Mouse (Mus musculus) liver, postnatal 0 days (tissue): ENCODE data around the gene Zfp628. TPM values are rescaled to one million over a fixed set of nuclear protein-coding genes. Genes with fewer than 3 reads are reported as not detected.
"Not testable (repeated sequence)": the region's sequence is repeated elsewhere in the genome, so short reads cannot be mapped to it uniquely, and the experiment has no call there.

Experiments used
- ATAC-seq: fragments of 200-750 bp; cut with Nextera tagmentation; 2 replicates; pipeline ENCODE4 v1.8.0; 2017; ENCODE audit warnings: mild to moderate bottlenecking, moderate library complexity
- DNase-seq: peaks from one replicate; pipeline ENCODE4 v3.0.0-alpha.2; 2016
- H3K27ac ChIP-seq: fragments of 300-500 bp; sonication (generic); 2 replicates; pipeline ENCODE4 v1.5.1; 2014; ENCODE audit warnings: antibody characterized with exemption, moderate library complexity, mild to moderate bottlenecking, low read depth
- H3K27me3 ChIP-seq: fragments of 300-500 bp; sonication (generic); 2 replicates; pipeline ENCODE4 v1.6.1; 2014; ENCODE audit warnings: low read length, control low read depth, mixed read lengths; ENCODE audit not compliant: insufficient read depth
- H3K36me3 ChIP-seq: fragments of 300-500 bp; sonication (generic); replicated peaks from 2 replicates; pipeline ENCODE4 v1.6.1; 2014; ENCODE audit warnings: mild to moderate bottlenecking, control low read depth, low read length, moderate library complexity, mixed read lengths; ENCODE audit not compliant: insufficient read depth
- H3K4me1 ChIP-seq: fragments of 300-500 bp; sonication (generic); 2 replicates; pipeline ENCODE4 v1.6.1; 2014; ENCODE audit warnings: antibody characterized with exemption, mild to moderate bottlenecking, control low read depth; ENCODE audit not compliant: insufficient read depth
- H3K4me2 ChIP-seq: fragments of 300-500 bp; sonication (generic); 2 replicates; pipeline ENCODE4 v1.6.1; 2014; ENCODE audit warnings: low read depth, mild to moderate bottlenecking, low read length, moderate library complexity, mixed read lengths
- H3K4me3 ChIP-seq: fragments of 300-500 bp; sonication (generic); 2 replicates; pipeline ENCODE4 v1.5.1; 2014; ENCODE audit warnings: low read depth, low read length
- H3K9ac ChIP-seq: fragments of 300-500 bp; sonication (generic); replicated peaks from 2 replicates; pipeline ENCODE4 v1.6.1; 2014; ENCODE audit warnings: mild to moderate bottlenecking, moderate library complexity
- H3K9me3 ChIP-seq: fragments of 300-500 bp; sonication (generic); 2 replicates; pipeline ENCODE4 v1.6.1; 2016; ENCODE audit warnings: mild to moderate bottlenecking, control low read depth, low read length, mixed read lengths
- CTCF ChIP-seq: sonication (generic); IDR thresholded peaks from 2 replicates; pipeline ENCODE4 v1.5.1; 2016; ENCODE audit warnings: antibody characterized with exemption, low read depth
- EP300 ChIP-seq: IDR thresholded peaks from 2 replicates; pipeline ENCODE4 v1.6.1; 2016; ENCODE audit warnings: antibody characterized with exemption, low read depth, mild to moderate bottlenecking
- WGBS: fragments of 180-500 bp; shearing (Covaris S2); extraction: QIAGEN DNeasy Blood & Tissue Kit; methylation state at CpG from one replicate; pipeline ENCODE4 v1.1.7; 2014; ENCODE audit not compliant: insufficient replicate concordance; 5-methylcytosine and 5-hydroxymethylcytosine counted together
- polyA plus RNA-seq: library from polyadenylated mRNA; unstranded; fragments of >200 nt; fragmentation: Nextera tagmentation; extraction: Ambion mirVana; gene quantifications from 2 replicates; pipeline ENCODE4 v1.2.1, GENCODE M21; 2015

The Zfp628 gene
- polyA plus RNA-seq, 1 experiment from 2014 or later: 1.0 TPM

GRCm38 (mm10) chr7:4877226-4877625 lies 37.8 kb upstream of the Zfp628 start:
- Histone ChIP-seq H3K9me3 (no peaks in the 10 kb centered on the region), H3K27me3 (no peaks in the 10 kb centered on the region), H3K4me2 (peak overlapping the region; percentile 67), H3K4me1 (peaks cover 15% of the 10 kb centered on the region), H3K27ac (peak overlapping the region; percentile 81), H3K36me3 (0 out of 2 replicates have a peak, but pooled peaks cover 3% of the 10 kb centered on the region), H3K9ac (peak overlapping the region; percentile 63), H3K4me3 (peak overlapping the region; percentile 47)
- WGBS: 5% methylated on average over 11 of the region's 11 CpGs
- TF ChIP-seq CTCF: no peak
- TF ChIP-seq EP300: no peak
- ATAC-seq (peak; percentile 26), DNase-seq (no peak)

GRCm38 (mm10) chr7:4878186-4878585 lies 36.8 kb upstream of the Zfp628 start:
- TF ChIP-seq CTCF (peak; percentile 57), EP300 (no peak)
- DNase-seq: peak; percentile 36
- Histone ChIP-seq H3K27ac (peak overlapping the region; percentile 81), H3K4me2 (peak overlapping the region; percentile 67), H3K9ac (peak overlapping the region; percentile 63; the same call in 1 of the 2 replicates), H3K27me3 (no peaks in the 10 kb centered on the region), H3K9me3 (no peaks in the 10 kb centered on the region), H3K36me3 (0 out of 2 replicates have a peak, but pooled peaks cover 3% of the 10 kb centered on the region), H3K4me3 (peak overlapping the region; percentile 47), H3K4me1 (peaks cover 15% of the 10 kb centered on the region)
- no peak for ATAC-seq

GRCm38 (mm10) chr7:4879036-4879435 lies 36.0 kb upstream of the Zfp628 start:
- not testable (repeated sequence) for H3K9ac ChIP-seq, DNase-seq, H3K4me2 ChIP-seq

GRCm38 (mm10) chr7:4886680-4887079 lies 28.3 kb upstream of the Zfp628 start:
- no peaks in the 10 kb centered on the region for H3K4me1 ChIP-seq
- no peaks in the 10 kb centered on the region for H3K27me3 ChIP-seq
- H3K4me2 ChIP-seq: no peak overlapping the region
- H3K27ac ChIP-seq: no peak overlapping the region
- TF ChIP-seq CTCF (no peak), EP300 (no peak)
- 0 out of 2 replicates have a peak, but pooled peaks cover 3% of the 10 kb centered on the region for H3K36me3 ChIP-seq
- no peak overlapping the region for H3K4me3 ChIP-seq
- no peak overlapping the region for H3K9ac ChIP-seq
- no peak for DNase-seq
- no peaks in the 10 kb centered on the region for H3K9me3 ChIP-seq
- WGBS: 56% methylated on average over 4 of the region's 4 CpGs
- ATAC-seq: no peak

More at GRCm38 (mm10) chr7:4879036-4879435, 36.0 kb upstream of the Zfp628 start:
- not testable (repeated sequence) for ATAC-seq, H3K4me3 ChIP-seq, H3K27ac ChIP-seq, H3K36me3 ChIP-seq, H3K27me3 ChIP-seq, H3K9me3 ChIP-seq
- peaks cover 15% of the 10 kb centered on the region for H3K4me1 ChIP-seq
- 55% methylated on average over 1 of the region's 1 CpGs for WGBS

- H3K4me3 ChIP-seq: no peak overlapping the region
- H3K4me1 ChIP-seq: peaks cover 10% of the 10 kb centered on the region
- no peaks in the 10 kb centered on the region for H3K9me3 ChIP-seq
- H3K4me2 ChIP-seq: no peak overlapping the region
- no peak overlapping the region for H3K9ac ChIP-seq
- 81% methylated on average over 9 of the region's 11 CpGs for WGBS
- ATAC-seq (no peak), DNase-seq (no peak)
- no peak overlapping the region for H3K27ac ChIP-seq
- TF ChIP-seq CTCF (no peak), EP300 (no peak)
- H3K36me3 ChIP-seq: peaks cover 7% of the 10 kb centered on the region; the same call in 1 of the 2 replicates
- H3K27me3 ChIP-seq: 0 out of 2 replicates have a peak, but pooled peaks cover 4% of the 10 kb centered on the region
Observed at GRCm38 (mm10) chr7:4895186-4895585, 19.8 kb upstream of the Zfp628 start.

- 0 out of 2 replicates have a peak overlapping the region, but pooled peaks have one; percentile 29 for H3K27ac ChIP-seq
- TF ChIP-seq EP300: no peak
- TF ChIP-seq CTCF: no peak
- DNase-seq (no peak), ATAC-seq (peak; percentile 35; the same call in 1 of the 2 replicates)
- peak overlapping the region; percentile 76 for H3K4me2 ChIP-seq
- 0 out of 2 replicates have a peak, but pooled peaks cover 3% of the 10 kb centered on the region for H3K36me3 ChIP-seq
- H3K4me1 ChIP-seq: peaks cover 16% of the 10 kb centered on the region
- peak overlapping the region; percentile 39 for H3K4me3 ChIP-seq
- H3K9me3 ChIP-seq: no peaks in the 10 kb centered on the region
- WGBS: 33% methylated on average over 18 of the region's 18 CpGs
- H3K9ac ChIP-seq: peak overlapping the region; percentile 26; the same call in 1 of the 2 replicates
- 0 out of 2 replicates have a peak, but pooled peaks cover 4% of the 10 kb centered on the region for H3K27me3 ChIP-seq
Observed at GRCm38 (mm10) chr7:4898851-4899648, 16.0 kb upstream of the Zfp628 start.
